Mouse (Mus musculus) gastrocnemius, postnatal 10 days (tissue): ENCODE measurements around the gene Rabepk. TPM values are rescaled to one million over a fixed set of nuclear protein-coding genes. Genes with fewer than 3 reads are reported as not detected.
A peak's percentile ranks its signal among the peaks of the same experiment; 100 is the strongest.
"Not testable (repeated sequence)": the region's sequence is repeated elsewhere in the genome, so short reads cannot be mapped to it uniquely, and the experiment has no call there.

Source experiments
- DNase-seq: peaks from one replicate; pipeline ENCODE4 v3.0.0; 2021; ENCODE audit warnings: mixed read lengths
- total RNA-seq, 2 experiments: library from RNA; stranded (reverse); gene quantifications; 2 replicates each; pipeline ENCODE4 v1.2.3; 2021

Rabepk gene
- total RNA-seq, 2 experiments from 2014 or later, result 8.8 to 10.0 TPM

DNA sequence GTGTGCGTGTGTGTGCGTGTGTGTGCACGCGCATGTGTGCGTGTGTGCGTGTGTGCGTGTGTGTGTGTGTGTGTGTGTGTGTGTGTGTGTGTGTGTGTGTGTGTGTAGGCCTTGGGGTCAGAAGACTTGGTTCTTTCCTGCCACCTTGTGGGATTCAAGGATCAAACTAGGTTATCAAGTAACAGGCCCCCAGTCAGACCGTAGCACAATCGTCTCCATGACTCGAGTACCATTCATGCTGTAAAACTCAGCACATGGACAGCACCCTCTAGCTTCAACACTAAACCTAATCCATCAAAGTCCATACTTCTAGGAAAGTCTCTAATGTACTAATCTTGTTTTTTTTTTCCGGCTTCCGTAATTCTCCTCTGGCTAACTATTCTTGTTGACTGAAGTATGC lies 34.9 kb downstream of the Rabepk start:
- DNase-seq, result no peak

GRCm38 (mm10) chr2:34762872-34763271 lies 36.8 kb downstream of the Rabepk start:
- no peak for DNase-seq

DNA sequence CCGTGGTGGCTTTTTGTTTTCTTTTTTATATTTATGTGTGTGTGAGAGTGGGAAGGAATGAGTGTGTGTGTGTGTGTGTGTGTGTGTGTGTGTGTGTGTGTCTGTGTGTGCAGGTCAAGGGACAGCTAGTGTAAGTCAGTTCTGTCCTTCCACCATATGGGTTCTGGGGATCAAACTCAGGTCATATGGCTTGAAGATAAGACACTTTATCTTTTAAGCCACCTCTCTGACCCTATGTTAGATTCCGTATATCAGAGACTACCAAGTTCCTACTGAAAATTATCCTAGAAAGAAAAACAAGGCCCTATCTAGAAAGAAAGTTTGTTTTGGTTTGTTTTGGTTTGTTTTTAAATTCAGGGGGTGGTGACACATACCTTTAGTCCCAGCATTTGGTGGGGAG lies 37.5 kb downstream of the Rabepk start:
- DNase-seq, result no peak

- DNase-seq, result not testable (repeated sequence)
These were observed 38.4 kb downstream of the Rabepk start for GRCm38 (mm10) chr2:34761272-34761671.

GRCm38 (mm10) chr2:34757341-34757740 lies 42.4 kb downstream of the Rabepk start:
- DNase-seq, result no peak

DNA sequence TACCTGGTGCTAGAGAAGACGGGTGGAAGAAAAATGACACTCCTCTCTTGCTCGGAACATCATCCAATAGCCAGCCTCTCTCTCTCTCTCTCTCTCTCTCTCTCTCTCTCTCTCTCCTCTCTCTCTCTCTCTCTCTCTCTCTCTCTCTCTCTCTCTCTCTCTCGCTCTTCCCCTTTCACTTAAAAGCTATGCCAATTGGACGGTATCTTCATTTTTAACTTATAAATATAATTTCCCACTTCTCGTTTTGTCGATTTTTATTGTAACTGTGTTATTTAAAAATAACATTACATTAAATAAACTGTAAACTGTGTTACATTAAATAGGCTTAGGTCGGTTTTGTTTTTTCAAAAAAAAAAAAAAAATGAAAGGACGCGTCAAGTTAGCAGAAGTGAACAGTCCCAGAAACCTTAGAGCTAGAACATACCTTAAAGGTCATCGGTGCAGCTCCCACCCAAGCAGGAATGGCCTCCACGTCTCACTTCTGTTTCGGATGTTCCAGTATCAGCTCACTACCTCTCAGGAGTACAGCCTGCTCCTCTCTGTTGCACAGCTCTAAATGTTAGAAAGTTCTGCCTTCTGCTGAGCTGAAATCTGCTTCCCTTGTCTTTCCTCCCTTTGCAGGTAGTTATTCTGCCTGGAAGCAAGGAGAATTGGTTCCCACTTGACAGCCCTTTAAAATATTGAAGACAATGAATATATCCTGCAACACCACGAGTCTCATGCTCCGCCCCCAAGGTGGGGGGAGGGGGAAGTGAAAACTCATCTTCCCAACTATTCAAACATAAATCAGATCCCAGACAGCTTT lies 45.0 kb downstream of the Rabepk start, which contains the start of gene Gapvd1:
TSS of gene Gapvd1 (minus strand) at position 682 of the 808 bp plus-strand sequence.
- no peak for DNase-seq

DNA sequence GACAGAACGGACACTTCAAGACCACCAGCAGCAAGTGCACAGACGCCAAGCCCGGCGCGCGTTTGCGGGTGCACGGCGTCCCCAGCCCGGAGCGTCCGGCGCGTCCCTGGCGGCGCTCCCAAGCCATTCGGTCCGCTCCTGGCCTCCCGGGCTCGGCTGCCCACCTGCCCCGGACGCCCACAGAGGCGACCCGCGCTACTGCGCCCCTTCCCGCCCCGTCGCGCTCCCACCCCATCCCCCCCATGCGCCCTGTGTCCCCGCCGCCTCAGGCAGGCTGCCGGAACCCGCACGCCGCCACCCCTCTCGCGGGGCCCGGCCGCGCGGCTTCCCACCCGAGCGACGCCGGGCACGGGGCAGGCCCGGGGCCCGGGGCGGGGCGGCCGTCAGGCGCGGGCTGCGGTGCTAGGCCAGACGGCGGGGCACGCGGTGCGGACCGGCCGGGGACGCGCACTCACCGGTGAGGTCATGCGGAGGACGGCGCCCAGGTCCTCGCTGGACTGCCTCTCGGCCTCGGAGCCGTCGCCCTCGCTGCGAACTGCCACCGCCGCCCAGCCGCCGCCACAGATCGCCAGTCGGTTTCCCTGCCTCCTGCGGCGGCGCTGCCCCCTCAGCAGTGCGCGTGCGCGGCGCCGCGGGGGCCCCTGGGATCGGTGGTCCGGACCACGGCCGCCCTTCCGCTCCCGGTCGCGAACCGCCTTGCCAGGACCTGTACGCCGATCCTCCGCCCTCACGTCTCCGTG lies 45.7 kb downstream of the Rabepk start:
- DNase-seq, result peak; percentile 94

- DNase-seq, result no peak
These were observed 49.5 kb downstream of the Rabepk start for GRCm38 (mm10) chr2:34750245-34750644.

GRCm38 (mm10) chr2:34748479-34748878 lies 51.2 kb downstream of the Rabepk start:
- no peak for DNase-seq

- DNase-seq, result no peak
These were observed 54.0 kb downstream of the Rabepk start for GRCm38 (mm10) chr2:34745673-34746072.

DNA sequence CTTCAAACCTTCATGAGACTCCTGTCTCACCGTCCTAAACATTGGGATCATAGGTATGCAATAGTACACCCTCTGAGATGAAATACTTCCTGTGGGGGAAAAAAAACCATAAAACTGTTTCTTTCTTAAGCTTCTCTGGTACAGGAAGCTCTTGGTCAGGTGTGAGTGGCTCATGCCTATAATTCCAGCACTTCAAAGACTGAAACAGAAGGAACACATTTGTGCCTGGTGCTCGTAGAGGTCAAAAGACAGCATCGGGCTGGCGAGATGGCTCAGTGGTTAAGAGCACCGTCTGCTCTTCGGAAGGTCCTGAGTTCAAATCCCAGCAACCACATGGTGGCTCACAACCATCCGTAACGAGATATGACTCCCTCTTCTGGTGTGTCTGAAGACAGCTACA lies 55.2 kb downstream of the Rabepk start:
- DNase-seq, result no peak

GRCm38 (mm10) chr2:34742675-34743074 lies 57.0 kb downstream of the Rabepk start:
- no peak for DNase-seq

DNA sequence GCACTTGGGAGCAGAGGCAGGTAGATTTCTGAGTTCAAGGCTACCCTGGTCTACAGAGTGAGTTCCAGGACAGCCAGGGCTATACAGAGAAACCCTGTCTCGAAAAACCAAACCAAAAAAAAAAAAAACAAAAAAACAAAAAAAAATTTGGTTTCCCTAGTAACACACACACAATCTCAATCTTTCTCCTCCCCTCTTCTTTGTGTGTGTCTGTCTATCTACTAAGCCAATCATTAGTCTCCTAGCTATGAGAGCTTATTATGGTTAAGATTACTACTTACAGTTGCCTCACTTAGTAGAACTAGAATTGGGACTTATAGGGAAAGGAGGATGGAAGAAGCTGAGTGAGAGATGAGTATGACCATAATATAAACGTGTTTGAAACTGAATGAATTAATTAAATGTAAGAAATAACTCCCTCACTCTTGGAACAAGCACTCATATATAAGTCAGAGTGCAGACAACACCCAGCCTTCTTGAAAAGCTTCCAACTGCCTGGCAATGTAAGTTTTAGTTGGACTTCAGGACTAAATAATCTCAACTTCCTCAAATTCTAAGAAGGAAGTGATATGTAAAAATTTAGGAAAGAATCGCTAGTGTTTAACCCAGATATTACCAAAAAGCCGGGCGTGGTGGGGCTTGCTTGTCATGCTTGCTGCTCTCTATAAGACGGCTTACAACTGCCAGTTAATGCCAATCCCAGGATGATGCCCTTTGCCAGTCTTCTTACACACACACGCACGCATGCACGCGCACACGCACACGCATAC lies 58.1 kb downstream of the Rabepk start:
- no peak for DNase-seq

DNA sequence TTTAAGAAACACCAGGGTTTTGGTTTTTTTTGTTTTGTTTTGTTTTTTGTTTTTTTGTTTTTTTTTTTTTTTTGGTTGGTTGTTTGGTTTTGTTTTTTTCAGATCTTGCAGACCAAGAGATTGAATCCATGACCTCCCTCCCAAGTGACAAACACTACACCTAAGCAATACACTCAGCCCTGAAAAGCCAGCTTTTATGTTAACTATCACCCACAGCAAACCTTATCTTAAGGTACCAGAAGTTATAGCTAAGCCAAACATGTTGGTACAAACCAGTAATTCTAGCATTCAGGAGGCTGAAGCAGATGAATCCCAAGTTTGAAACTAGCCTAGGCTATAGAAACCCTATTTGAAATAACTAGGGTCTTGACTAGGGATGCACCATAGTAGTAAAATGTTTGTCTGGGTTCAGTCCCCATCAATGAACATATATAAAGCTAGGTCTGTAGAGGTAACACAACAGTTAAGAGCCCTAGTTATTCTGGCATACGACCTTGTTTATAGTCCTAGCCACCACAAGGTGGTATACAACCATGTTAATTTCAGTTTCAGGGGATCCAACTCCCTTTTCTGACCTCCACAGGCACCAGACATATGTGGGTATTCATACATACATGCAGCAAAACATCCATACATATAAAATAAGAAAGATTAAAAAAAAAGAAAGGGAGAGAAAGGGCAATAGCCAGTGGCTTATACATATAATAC lies 59.9 kb downstream of the Rabepk start:
- DNase-seq, result no peak

DNA sequence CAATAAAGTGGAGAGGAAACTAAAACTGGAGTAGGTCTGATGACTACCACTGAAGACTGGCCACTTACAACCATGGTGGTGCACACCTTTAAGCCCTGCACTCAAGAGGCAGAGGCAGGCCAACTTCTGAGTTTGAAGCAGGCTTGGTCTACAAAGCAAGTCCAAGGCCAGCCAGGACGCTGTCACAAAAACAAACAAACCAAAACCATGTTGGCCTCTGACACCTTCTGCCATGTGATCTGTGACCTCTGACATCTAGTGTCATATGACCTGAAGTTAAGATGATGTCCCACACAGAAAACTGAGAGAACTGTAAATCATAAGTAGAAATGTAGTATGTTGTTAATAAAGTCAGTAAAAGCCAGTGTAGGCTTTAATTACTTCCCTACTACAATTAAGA lies 61.8 kb downstream of the Rabepk start:
- DNase-seq, result no peak

DNA sequence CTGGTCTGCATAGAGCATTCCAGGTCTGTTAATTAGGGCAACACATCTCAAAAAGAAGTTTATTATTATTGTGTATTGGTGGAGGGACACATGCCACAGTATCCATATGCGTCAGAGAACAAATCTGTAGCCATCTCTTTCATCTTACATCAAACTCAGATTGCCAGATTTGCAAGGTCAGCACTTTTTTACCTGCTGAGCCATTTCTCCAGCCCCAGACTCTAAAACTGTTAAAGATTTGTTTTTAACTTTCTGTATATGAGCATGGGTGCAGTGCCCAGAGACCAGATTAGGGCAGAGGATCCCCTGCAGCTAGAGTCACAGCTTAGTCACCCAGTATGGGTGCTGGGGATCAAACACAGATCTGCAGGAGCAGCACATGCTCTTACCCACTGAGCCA lies 63.1 kb downstream of the Rabepk start:
- DNase-seq, result no peak

Other genes with a start within 250 kb of the Rabepk start
- 10 to 100 TPM; 37.7 to 46.4 TPM for gene Gapvd1, start 44.7 kb downstream of the Rabepk start, total RNA-seq
- gene Hspa5, start 27.9 kb downstream of the Rabepk start, total RNA-seq, result 100 to 1,000 TPM; 187 to 207 TPM
- gene Fbxw2, start 26.4 kb upstream of the Rabepk start, total RNA-seq, result 10 to 100 TPM; 46.6 to 48.1 TPM
- not detected for gene Gm34653, start 33.1 kb upstream of the Rabepk start, total RNA-seq
- gene Cutal, start 74.5 kb upstream of the Rabepk start, total RNA-seq, result under 1 TPM in 1 of 2 experiments, not detected in 1; 0.45 TPM
- 10 to 100 TPM; 15.4 to 22.4 TPM for gene Psmd5, start 75.1 kb upstream of the Rabepk start, total RNA-seq
- 1 to 10 TPM; 3.9 to 4.7 TPM for gene Phf19, start 114.1 kb upstream of the Rabepk start, total RNA-seq
- gene Traf1, start 161.9 kb upstream of the Rabepk start, total RNA-seq, result 1 to 10 TPM in 1 of 2 experiments, under 1 TPM in 1; 0.85 to 2.6 TPM